Mouse (Mus musculus) erythroblast, adult 5-6 weeks (primary cell): Measurements from ENCODE around the gene Nectin4. TPM values are rescaled to one million over a fixed set of nuclear protein-coding genes. Genes with fewer than 3 reads are reported as not detected.

Experiments
- total RNA-seq, 2 experiments: library from RNA; stranded (forward) in 1 of 2; stranded (reverse) in 1 of 2; fragments of 150-400 nt in 1 of 2; fragments of 200-764, 138-1000 nt in 1 of 2; gene quantifications; 2 replicates each; pipeline versions ENCODE4 v1.2.3 to v1.2.4; 2015 to 2017; ENCODE audit warnings: low replicate concordance in 2 of 2

The Nectin4 gene
- total RNA-seq, 2 experiments from 2014 or later = 0.68 TPM; not detected in 1

Other genes starting within 250 kb of the Nectin4 start
- gene Sdhc, start 219.5 kb upstream of the Nectin4 start, total RNA-seq (2015; ENCODE audit: low replicate concordance) = 15.6 and 40.3 TPM in 2 replicates
- 9.2 and 20.0 TPM in 2 replicates for gene Sdhc, start 219.5 kb upstream of the Nectin4 start, total RNA-seq (2017; ENCODE audit: low replicate concordance)
- not detected in 2 replicates for gene Mpz, start 219.4 kb upstream of the Nectin4 start, total RNA-seq (2015; ENCODE audit: low replicate concordance)
- not detected in 2 replicates for gene Mpz, start 219.4 kb upstream of the Nectin4 start, total RNA-seq (2017; ENCODE audit: low replicate concordance)
- not detected in 2 replicates for gene Pcp4l1, start 173.8 kb upstream of the Nectin4 start, total RNA-seq (2015; ENCODE audit: low replicate concordance)
- gene Pcp4l1, start 173.8 kb upstream of the Nectin4 start, total RNA-seq (2017; ENCODE audit: low replicate concordance) = 0.84 and 3.2 TPM in 2 replicates
- not detected in 2 replicates for gene Nr1i3, start 156.1 kb upstream of the Nectin4 start, total RNA-seq (2015; ENCODE audit: low replicate concordance)
- not detected in 2 replicates for gene Nr1i3, start 156.1 kb upstream of the Nectin4 start, total RNA-seq (2017; ENCODE audit: low replicate concordance)
- 4.0 and 4.2 TPM in 2 replicates for gene Tomm40l, start 147.6 kb upstream of the Nectin4 start, total RNA-seq (2015; ENCODE audit: low replicate concordance)
- gene Tomm40l, start 147.6 kb upstream of the Nectin4 start, total RNA-seq (2017; ENCODE audit: low replicate concordance) = 2.2 and 2.6 TPM in 2 replicates
- not detected in 2 replicates for gene Apoa2, start 145.0 kb upstream of the Nectin4 start, total RNA-seq (2015; ENCODE audit: low replicate concordance)
- gene Apoa2, start 145.0 kb upstream of the Nectin4 start, total RNA-seq (2017; ENCODE audit: low replicate concordance) = not detected in 2 replicates
- 269 and 282 TPM in 2 replicates for gene Fcer1g, start 135.7 kb upstream of the Nectin4 start, total RNA-seq (2015; ENCODE audit: low replicate concordance)
- gene Fcer1g, start 135.7 kb upstream of the Nectin4 start, total RNA-seq (2017; ENCODE audit: low replicate concordance) = 89.5 and 162 TPM in 2 replicates
- gene Adamts4, start 119.7 kb upstream of the Nectin4 start, total RNA-seq (2015; ENCODE audit: low replicate concordance) = 0.19 TPM in 1 of 2 replicates, not detected in the other
- not detected in 2 replicates for gene Adamts4, start 119.7 kb upstream of the Nectin4 start, total RNA-seq (2017; ENCODE audit: low replicate concordance)
- gene Ndufs2, start 118.7 kb upstream of the Nectin4 start, total RNA-seq (2015; ENCODE audit: low replicate concordance) = 62.9 and 78.4 TPM in 2 replicates
- gene Ndufs2, start 118.7 kb upstream of the Nectin4 start, total RNA-seq (2017; ENCODE audit: low replicate concordance) = 48.0 and 62.1 TPM in 2 replicates
- 8.1 and 11.3 TPM in 2 replicates for gene B4galt3, start 99.8 kb upstream of the Nectin4 start, total RNA-seq (2015; ENCODE audit: low replicate concordance)
- 7.7 and 29.1 TPM in 2 replicates for gene B4galt3, start 99.8 kb upstream of the Nectin4 start, total RNA-seq (2017; ENCODE audit: low replicate concordance)
- gene Ppox, start 88.9 kb upstream of the Nectin4 start, total RNA-seq (2015; ENCODE audit: low replicate concordance) = 416 and 462 TPM in 2 replicates
- gene Ppox, start 88.9 kb upstream of the Nectin4 start, total RNA-seq (2017; ENCODE audit: low replicate concordance) = 506 and 765 TPM in 2 replicates
- gene Usp21, start 82.1 kb upstream of the Nectin4 start, total RNA-seq (2015; ENCODE audit: low replicate concordance) = 9.6 and 12.1 TPM in 2 replicates
- 9.4 and 13.9 TPM in 2 replicates for gene Usp21, start 82.1 kb upstream of the Nectin4 start, total RNA-seq (2017; ENCODE audit: low replicate concordance)
- gene Ufc1, start 75.1 kb upstream of the Nectin4 start, total RNA-seq (2015; ENCODE audit: low replicate concordance) = 23.4 and 28.6 TPM in 2 replicates
- 13.9 and 19.3 TPM in 2 replicates for gene Ufc1, start 75.1 kb upstream of the Nectin4 start, total RNA-seq (2017; ENCODE audit: low replicate concordance)
- 3.8 and 4.8 TPM in 2 replicates for gene Dedd, start 41.0 kb upstream of the Nectin4 start, total RNA-seq (2015; ENCODE audit: low replicate concordance)
- 4.3 and 6.7 TPM in 2 replicates for gene Dedd, start 41.0 kb upstream of the Nectin4 start, total RNA-seq (2017; ENCODE audit: low replicate concordance)
- gene Nit1, start 24.5 kb upstream of the Nectin4 start, total RNA-seq (2015; ENCODE audit: low replicate concordance) = 6.7 and 7.3 TPM in 2 replicates
- 11.0 and 13.8 TPM in 2 replicates for gene Nit1, start 24.5 kb upstream of the Nectin4 start, total RNA-seq (2017; ENCODE audit: low replicate concordance)
- 5.4 and 7.1 TPM in 2 replicates for gene Pfdn2, start 24.4 kb upstream of the Nectin4 start, total RNA-seq (2015; ENCODE audit: low replicate concordance)
- 1.5 and 15.1 TPM in 2 replicates for gene Pfdn2, start 24.4 kb upstream of the Nectin4 start, total RNA-seq (2017; ENCODE audit: low replicate concordance)
- not detected in 2 replicates for gene Klhdc9, start 9.3 kb upstream of the Nectin4 start, total RNA-seq (2015; ENCODE audit: low replicate concordance)
- not detected in 2 replicates for gene Klhdc9, start 9.3 kb upstream of the Nectin4 start, total RNA-seq (2017; ENCODE audit: low replicate concordance)
- gene Arhgap30, start 18.9 kb downstream of the Nectin4 start, total RNA-seq (2015; ENCODE audit: low replicate concordance) = 20.1 and 21.1 TPM in 2 replicates
- gene Arhgap30, start 18.9 kb downstream of the Nectin4 start, total RNA-seq (2017; ENCODE audit: low replicate concordance) = 25.9 and 26.9 TPM in 2 replicates
- gene Usf1, start 41.2 kb downstream of the Nectin4 start, total RNA-seq (2015; ENCODE audit: low replicate concordance) = 2.7 and 12.7 TPM in 2 replicates
- 9.1 and 23.1 TPM in 2 replicates for gene Usf1, start 41.2 kb downstream of the Nectin4 start, total RNA-seq (2017; ENCODE audit: low replicate concordance)
- gene Tstd1, start 48.8 kb downstream of the Nectin4 start, total RNA-seq (2015; ENCODE audit: low replicate concordance) = not detected in 2 replicates
- gene Tstd1, start 48.8 kb downstream of the Nectin4 start, total RNA-seq (2017; ENCODE audit: low replicate concordance) = not detected in 2 replicates
- not detected in 2 replicates for gene F11r, start 67.4 kb downstream of the Nectin4 start, total RNA-seq (2015; ENCODE audit: low replicate concordance)
- 0.42 TPM in 1 of 2 replicates, not detected in the other for gene F11r, start 67.4 kb downstream of the Nectin4 start, total RNA-seq (2017; ENCODE audit: low replicate concordance)
- 0.84 and 4.8 TPM in 2 replicates for gene Alyref2, start 133.4 kb downstream of the Nectin4 start, total RNA-seq (2015; ENCODE audit: low replicate concordance)
- gene Alyref2, start 133.4 kb downstream of the Nectin4 start, total RNA-seq (2017; ENCODE audit: low replicate concordance) = 0.60 and 1.4 TPM in 2 replicates
- not detected in 2 replicates for gene Itln1, start 165.2 kb downstream of the Nectin4 start, total RNA-seq (2015; ENCODE audit: low replicate concordance)
- not detected in 2 replicates for gene Itln1, start 165.2 kb downstream of the Nectin4 start, total RNA-seq (2017; ENCODE audit: low replicate concordance)
- gene Cd244a, start 189.1 kb downstream of the Nectin4 start, total RNA-seq (2015; ENCODE audit: low replicate concordance) = 2.3 and 3.1 TPM in 2 replicates
- 5.2 and 8.3 TPM in 2 replicates for gene Cd244a, start 189.1 kb downstream of the Nectin4 start, total RNA-seq (2017; ENCODE audit: low replicate concordance)
- 7.1 and 8.8 TPM in 2 replicates for gene Ly9, start 237.3 kb downstream of the Nectin4 start, total RNA-seq (2015; ENCODE audit: low replicate concordance)
- gene Ly9, start 237.3 kb downstream of the Nectin4 start, total RNA-seq (2017; ENCODE audit: low replicate concordance) = 5.8 and 10.0 TPM in 2 replicates